Mouse (Mus musculus) midbrain, postnatal 0 days (tissue): ENCODE data around the gene Cobll1. TPM values are rescaled to one million over a fixed set of nuclear protein-coding genes. Genes with fewer than 3 reads are reported as not detected.
A peak's percentile ranks its signal among the peaks of the same experiment; 100 is the strongest.

Source experiments
- ATAC-seq: fragments of 200-750 bp; cut with Nextera tagmentation; 2 replicates; pipeline ENCODE4 v1.8.0; 2017; ENCODE audit warnings: moderate number of reproducible peaks, mild to moderate bottlenecking, moderate TSS enrichment, moderate library complexity; ENCODE audit not compliant: low FRiP score
- DNase-seq: peaks from one replicate; pipeline ENCODE4 v3.0.0-alpha.2; 2015; ENCODE audit warnings: low spot score
- H3K27ac ChIP-seq: fragments of 300-500 bp; sonication (generic); 2 replicates; pipeline ENCODE4 v1.5.1; 2014; ENCODE audit warnings: low read depth, mild to moderate bottlenecking, low read length, mixed read lengths
- H3K27me3 ChIP-seq: fragments of 300-500 bp; sonication (generic); 2 replicates; pipeline ENCODE4 v1.6.1; 2014; ENCODE audit warnings: low read length, control low read depth, mixed read lengths; ENCODE audit not compliant: insufficient read depth
- H3K36me3 ChIP-seq: fragments of 300-500 bp; sonication (generic); 2 replicates; pipeline ENCODE4 v1.6.1; 2014; ENCODE audit warnings: low read length, control low read depth, mixed read lengths; ENCODE audit not compliant: insufficient read depth
- H3K4me1 ChIP-seq: fragments of 300-500 bp; sonication (generic); 2 replicates; pipeline ENCODE4 v1.6.1; 2014; ENCODE audit warnings: mild to moderate bottlenecking, control low read depth, antibody characterized with exemption, low read length, mixed read lengths; ENCODE audit not compliant: insufficient read depth
- H3K4me2 ChIP-seq: fragments of 300-500 bp; sonication (generic); 2 replicates; pipeline ENCODE4 v1.6.1; 2014; ENCODE audit warnings: low read depth, mild to moderate bottlenecking, low read length, mixed read lengths; ENCODE audit not compliant: poor library complexity, severe bottlenecking
- H3K4me3 ChIP-seq: fragments of 300-500 bp; sonication (generic); 2 replicates; pipeline ENCODE4 v1.5.1; 2014; ENCODE audit warnings: low read depth, mild to moderate bottlenecking, low read length, moderate library complexity
- H3K9ac ChIP-seq: fragments of 300-500 bp; sonication (generic); replicated peaks from 2 replicates; pipeline ENCODE4 v1.6.1; 2014; ENCODE audit warnings: mild to moderate bottlenecking, low read length, moderate library complexity, mixed read lengths; ENCODE audit not compliant: poor library complexity, severe bottlenecking
- H3K9me3 ChIP-seq: fragments of 300-500 bp; sonication (generic); 2 replicates; pipeline ENCODE4 v1.6.1; 2016; ENCODE audit warnings: low read length, control low read depth
- CTCF ChIP-seq: IDR thresholded peaks from 2 replicates; pipeline ENCODE4 v1.5.1; 2016; ENCODE audit warnings: antibody characterized with exemption, mild to moderate bottlenecking
- WGBS: fragments of 180-500 bp; shearing (Covaris S2); extraction: QIAGEN DNeasy Blood & Tissue Kit; methylation state at CpG from one replicate; pipeline ENCODE4 v1.1.7; 2014; 5-methylcytosine and 5-hydroxymethylcytosine counted together
- polyA plus RNA-seq: library from polyadenylated mRNA; unstranded; fragments of >200 nt; fragmentation: Nextera tagmentation; extraction: Ambion mirVana; gene quantifications from 2 replicates; pipeline ENCODE4 v1.2.1, GENCODE M21; 2015
- total RNA-seq: library from RNA; depleted of rRNA; stranded (reverse); fragments of >200 nt; gene quantifications from 2 replicates; pipeline ENCODE4 v1.2.3, GENCODE M21; 2014

Cobll1 gene
- total and polyA plus RNA-seq, 2 experiments from 2014 or later: 2.5 to 2.9 TPM

DNA sequence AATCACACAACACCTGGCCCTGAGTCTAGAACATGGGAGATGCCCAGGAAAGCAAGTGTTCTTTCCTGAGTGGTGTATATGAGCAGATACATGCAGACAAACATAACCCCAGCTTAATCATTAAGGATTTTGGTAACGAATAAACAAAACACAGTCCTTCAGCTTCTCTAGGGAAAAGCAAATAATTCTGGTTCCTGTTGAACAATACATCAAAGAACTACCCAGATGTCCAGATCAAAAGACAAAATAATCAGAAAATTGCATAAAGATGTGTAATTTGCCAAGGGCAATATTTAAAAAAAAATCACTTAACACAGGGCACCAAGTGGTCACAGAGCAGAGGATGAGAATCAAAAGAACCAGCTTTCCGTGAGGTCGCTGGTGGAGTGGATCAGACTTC, 115.5 kb downstream of the Cobll1 start:
- 73% methylated on average over 3 of the region's 3 CpGs for WGBS
- no peak for ATAC-seq
- H3K4me1 ChIP-seq: peaks cover 4% of the 10 kb centered on the region; the same call in 1 of the 2 replicates
- H3K4me2 ChIP-seq: no peak overlapping the region
- no peaks in the 10 kb centered on the region for H3K27me3 ChIP-seq
- no peak for TF ChIP-seq CTCF
- no peak overlapping the region for H3K27ac ChIP-seq
- H3K36me3 ChIP-seq: no peaks in the 10 kb centered on the region
- no peak overlapping the region for H3K9ac ChIP-seq
- no peak for DNase-seq
- H3K4me3 ChIP-seq: no peak overlapping the region
- no peaks in the 10 kb centered on the region for H3K9me3 ChIP-seq

DNA sequence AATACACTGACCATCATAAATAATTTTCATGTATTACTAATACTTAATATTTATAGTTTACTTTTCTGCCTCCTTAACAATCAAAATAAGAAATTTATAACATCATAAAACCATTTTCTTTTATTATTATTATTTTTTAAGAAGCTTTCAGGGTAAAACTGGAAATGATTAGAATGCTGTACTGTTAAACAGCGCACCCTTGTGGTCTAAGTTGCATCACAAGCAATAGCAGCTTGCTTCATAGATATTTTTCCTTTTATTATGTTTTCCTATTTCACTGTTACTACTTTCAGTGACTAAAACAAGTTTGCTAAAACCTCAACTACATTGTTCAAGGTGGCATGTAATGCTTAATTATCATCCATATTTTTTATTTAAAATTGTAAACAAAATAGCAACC, 117.8 kb downstream of the Cobll1 start:
- no peak for ATAC-seq
- 13% methylated on average over 1 of the region's 1 CpGs for WGBS
- DNase-seq: peak; percentile 67
- no peaks in the 10 kb centered on the region for H3K27me3 ChIP-seq
- H3K9me3 ChIP-seq: no peaks in the 10 kb centered on the region
- no peak overlapping the region for H3K4me3 ChIP-seq
- peaks cover 3% of the 10 kb centered on the region; the same call in 1 of the 2 replicates for H3K4me1 ChIP-seq
- no peaks in the 10 kb centered on the region for H3K36me3 ChIP-seq
- no peak overlapping the region for H3K27ac ChIP-seq
- no peak overlapping the region for H3K4me2 ChIP-seq
- peak; percentile 81 for TF ChIP-seq CTCF
- no peak overlapping the region for H3K9ac ChIP-seq

DNA sequence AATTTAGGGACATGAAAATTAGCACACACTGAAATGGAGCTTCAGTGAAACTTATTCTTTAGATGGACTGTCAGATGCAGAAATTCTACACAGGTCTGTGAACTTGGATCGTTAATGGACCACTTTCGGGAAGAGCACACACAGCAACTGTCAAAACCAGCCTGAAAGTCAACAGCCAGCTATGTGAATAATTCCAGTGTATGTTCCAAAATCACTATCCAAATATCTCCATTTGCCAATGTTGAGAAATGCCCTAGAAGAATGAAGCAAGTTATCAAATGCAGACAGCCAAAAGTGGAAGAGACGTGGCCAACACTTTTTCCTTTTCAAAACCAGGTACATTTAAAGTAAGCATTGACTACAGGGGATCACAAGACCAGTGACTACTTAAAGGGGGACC, 118.2 kb downstream of the Cobll1 start:
- Histone ChIP-seq H3K9ac (no peak overlapping the region), H3K4me1 (no peaks in the 10 kb centered on the region), H3K4me3 (no peak overlapping the region), H3K36me3 (no peaks in the 10 kb centered on the region), H3K27me3 (no peaks in the 10 kb centered on the region), H3K27ac (no peak overlapping the region), H3K4me2 (no peak overlapping the region), H3K9me3 (no peaks in the 10 kb centered on the region)
- 77% methylated on average over 3 of the region's 3 CpGs for WGBS
- ATAC-seq (no peak), DNase-seq (no peak)
- no peak for TF ChIP-seq CTCF

DNA sequence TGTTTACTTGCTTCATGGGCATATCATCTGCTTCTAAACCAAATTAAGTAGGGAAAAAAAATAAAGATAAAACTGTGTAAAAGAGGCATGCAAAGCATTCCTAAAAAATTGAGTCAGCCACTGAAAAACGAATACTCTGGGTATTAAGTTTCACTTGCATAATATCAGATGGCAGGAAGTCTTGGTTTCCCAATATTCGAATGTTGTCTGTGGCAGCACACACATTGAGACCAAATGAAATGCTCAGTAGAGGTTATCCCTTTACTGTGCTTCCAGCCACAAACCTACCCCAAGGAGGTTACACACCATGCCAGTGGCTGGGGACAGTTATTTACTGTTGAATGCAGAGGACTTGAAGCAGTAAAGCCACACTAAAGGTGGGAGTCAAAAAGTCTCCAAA, 119.1 kb downstream of the Cobll1 start:
- Histone ChIP-seq H3K4me2 (no peak overlapping the region), H3K27me3 (no peaks in the 10 kb centered on the region), H3K4me3 (no peak overlapping the region), H3K36me3 (no peaks in the 10 kb centered on the region), H3K9ac (no peak overlapping the region), H3K27ac (no peak overlapping the region), H3K4me1 (no peaks in the 10 kb centered on the region), H3K9me3 (no peaks in the 10 kb centered on the region)
- ATAC-seq (no peak), DNase-seq (no peak)
- no peak for TF ChIP-seq CTCF
- 87% methylated on average over 2 of the region's 2 CpGs for WGBS

DNA sequence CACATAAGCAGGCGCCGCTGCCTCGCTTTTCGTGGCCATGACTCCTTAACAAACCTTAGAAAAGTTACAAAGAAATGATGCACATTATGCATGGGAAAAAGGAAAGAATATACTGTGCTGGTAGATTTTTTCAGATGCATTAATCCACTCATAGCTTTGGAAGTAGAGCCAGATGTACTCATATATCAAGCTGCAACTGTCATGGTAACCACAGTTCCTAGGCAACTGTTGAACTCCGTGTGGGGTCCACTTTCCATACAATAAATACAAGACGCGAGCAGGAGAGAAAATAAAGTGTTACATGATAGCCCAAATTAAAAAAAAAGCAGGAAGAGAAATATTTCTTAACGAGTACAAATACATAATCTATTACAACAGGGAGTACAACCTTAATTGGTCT, 119.5 kb downstream of the Cobll1 start:
- Histone ChIP-seq H3K4me3 (no peak overlapping the region), H3K9me3 (no peaks in the 10 kb centered on the region), H3K27ac (no peak overlapping the region), H3K27me3 (no peaks in the 10 kb centered on the region), H3K9ac (no peak overlapping the region), H3K4me1 (no peaks in the 10 kb centered on the region), H3K36me3 (no peaks in the 10 kb centered on the region), H3K4me2 (no peak overlapping the region)
- ATAC-seq (no peak), DNase-seq (peak; percentile 14)
- WGBS: 70% methylated on average over 8 of the region's 8 CpGs
- no peak for TF ChIP-seq CTCF

DNA sequence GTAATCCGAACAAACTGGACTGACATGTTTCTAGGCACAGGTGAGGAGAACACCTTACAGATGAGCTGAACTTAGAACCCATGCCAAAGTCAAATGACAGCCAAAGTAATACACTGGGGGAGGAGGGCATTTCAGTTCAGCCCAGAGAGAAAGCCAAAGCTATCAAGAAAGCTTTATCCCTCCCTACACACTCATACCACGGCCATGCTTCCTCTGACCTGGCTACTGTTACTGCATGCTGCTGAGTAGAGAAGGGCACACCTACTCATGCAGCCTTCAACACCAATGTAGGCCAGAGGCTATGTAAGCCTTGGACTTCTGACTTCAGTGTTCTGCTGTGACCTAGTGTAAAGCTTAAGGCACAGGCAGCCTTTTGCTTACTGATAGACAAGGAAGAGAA, 120.1 kb downstream of the Cobll1 start:
- WGBS: 98% methylated on average over 2 of the region's 2 CpGs
- DNase-seq (no peak), ATAC-seq (no peak)
- no peaks in the 10 kb centered on the region for H3K4me1 ChIP-seq
- TF ChIP-seq CTCF: no peak
- H3K4me3 ChIP-seq: no peak overlapping the region
- no peaks in the 10 kb centered on the region for H3K36me3 ChIP-seq
- no peaks in the 10 kb centered on the region for H3K27me3 ChIP-seq
- H3K27ac ChIP-seq: no peak overlapping the region
- no peak overlapping the region for H3K4me2 ChIP-seq
- no peaks in the 10 kb centered on the region for H3K9me3 ChIP-seq
- H3K9ac ChIP-seq: no peak overlapping the region
